Mouse (Mus musculus) brain, adult 2 months (tissue): Measurements from ENCODE around the gene Sp6.

ENCODE experiments used
- DNase-seq: peaks from one replicate; pipeline ENCODE4 v3.0.0; 2011; ENCODE audit warnings: low read depth, low spot score

Gene Sp6

GRCm38 (mm10) chr11:97013121-97013670 lies at the start of gene Sp6:
Gene Sp6 (plus strand): TSS chr11:97013394.
- no peak for DNase-seq

- DNase-seq = peak; percentile 92
Observed at GRCm38 (mm10) chr11:96963580-96963979, 49.6 kb upstream of the Sp6 start.

DNA sequence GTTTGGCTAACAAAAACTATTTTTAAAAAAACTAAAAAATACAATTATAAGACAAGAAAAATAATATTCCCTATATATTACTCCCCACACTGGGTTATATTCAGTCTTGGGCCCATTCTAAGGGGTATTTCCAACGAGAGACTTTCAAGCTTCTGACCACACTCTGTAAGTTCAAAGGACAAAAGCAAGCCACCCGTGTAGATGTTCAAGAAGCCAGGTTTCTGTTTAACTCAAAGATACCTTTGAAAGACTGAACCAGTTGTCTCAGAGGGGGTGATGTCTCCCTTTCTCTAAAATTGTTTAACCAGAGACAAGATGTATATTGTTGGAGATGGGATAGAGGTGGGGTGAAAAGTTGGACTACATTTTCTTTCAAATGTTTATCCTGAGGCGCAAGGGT lies 47.0 kb upstream of the Sp6 start:
- no peak for DNase-seq

DNA sequence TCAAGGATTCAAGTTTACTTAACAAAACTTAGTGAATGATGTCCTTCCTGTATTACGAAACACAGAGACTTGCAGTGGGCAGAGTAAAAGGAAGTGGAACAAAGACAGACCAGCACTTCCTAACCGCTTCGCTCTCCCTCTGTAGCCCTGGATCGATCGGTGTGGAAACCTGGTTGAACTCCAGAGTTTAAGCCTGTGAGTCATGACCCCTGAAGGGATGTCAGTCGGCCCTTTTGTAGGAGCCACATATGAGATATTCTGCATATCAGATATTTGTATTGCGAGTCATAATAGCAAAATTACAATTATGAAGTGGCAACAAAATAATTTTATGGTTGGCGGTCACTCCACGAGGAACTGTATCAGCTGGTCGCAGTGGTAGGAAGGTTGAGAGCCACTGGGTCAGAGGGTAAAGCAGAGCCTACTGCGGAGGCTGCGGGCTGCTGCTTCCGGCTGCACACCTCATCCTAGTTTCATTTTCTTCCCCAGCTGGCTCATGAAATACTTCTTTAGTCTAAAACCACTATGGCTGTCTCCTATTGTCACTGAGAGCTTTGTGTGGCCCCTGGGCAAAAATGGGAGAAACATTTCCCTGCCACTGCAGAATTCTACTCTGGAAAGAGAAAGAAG lies 46.2 kb upstream of the Sp6 start:
- DNase-seq = no peak

GRCm38 (mm10) chr11:96967544-96968269 lies 45.5 kb upstream of the Sp6 start:
- DNase-seq = no peak

DNA sequence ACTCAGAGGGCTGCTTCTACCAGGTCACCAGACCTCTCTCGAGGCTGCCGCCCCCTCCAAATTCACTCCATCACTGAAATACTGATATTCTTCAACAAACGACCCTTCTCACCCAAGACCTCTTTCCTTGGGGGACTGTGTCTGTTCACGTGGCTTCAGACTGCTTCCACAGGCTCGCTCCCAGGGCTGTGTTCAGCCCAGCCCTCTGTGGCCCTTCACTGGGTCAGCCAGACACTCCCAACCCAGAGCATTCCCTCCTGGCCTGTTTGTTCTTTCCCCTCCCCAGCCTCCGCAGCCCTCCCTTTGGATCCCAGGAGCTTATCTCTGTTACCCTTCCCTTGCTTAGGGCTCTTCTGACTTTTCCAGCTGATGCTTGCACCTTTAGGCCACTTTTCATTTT lies 44.7 kb upstream of the Sp6 start:
- no peak for DNase-seq

- no peak for DNase-seq
Observed at GRCm38 (mm10) chr11:96969280-96969722, 43.9 kb upstream of the Sp6 start.

GRCm38 (mm10) chr11:96969746-96970145 lies 43.4 kb upstream of the Sp6 start:
- DNase-seq = peak; percentile 91

GRCm38 (mm10) chr11:96970341-96970740 lies 42.9 kb upstream of the Sp6 start:
- no peak for DNase-seq

DNA sequence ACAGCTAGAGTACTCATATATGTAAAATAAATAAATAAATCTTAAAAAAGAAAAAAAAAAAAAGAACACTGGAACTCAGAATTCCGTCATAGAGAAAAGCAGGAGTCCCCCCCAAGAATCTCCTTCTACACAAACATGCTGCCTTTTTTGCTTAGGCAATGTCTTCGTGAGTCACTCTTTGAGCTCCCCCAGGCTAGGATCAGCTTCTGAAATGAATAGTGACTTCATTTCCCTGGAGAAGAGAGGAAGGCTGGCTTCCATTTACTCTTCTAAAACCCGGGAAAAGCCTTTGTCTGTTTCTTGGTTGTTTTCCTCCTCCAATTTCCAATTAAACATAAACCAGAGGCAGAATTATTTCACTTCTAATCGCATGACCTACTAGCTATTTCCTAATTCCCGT lies 40.3 kb upstream of the Sp6 start:
- DNase-seq = peak; percentile 53

- DNase-seq = peak; percentile 85
Observed at GRCm38 (mm10) chr11:96973426-96973964, 39.7 kb upstream of the Sp6 start.

GRCm38 (mm10) chr11:96974813-96975212 lies 38.4 kb upstream of the Sp6 start:
- no peak for DNase-seq

DNA sequence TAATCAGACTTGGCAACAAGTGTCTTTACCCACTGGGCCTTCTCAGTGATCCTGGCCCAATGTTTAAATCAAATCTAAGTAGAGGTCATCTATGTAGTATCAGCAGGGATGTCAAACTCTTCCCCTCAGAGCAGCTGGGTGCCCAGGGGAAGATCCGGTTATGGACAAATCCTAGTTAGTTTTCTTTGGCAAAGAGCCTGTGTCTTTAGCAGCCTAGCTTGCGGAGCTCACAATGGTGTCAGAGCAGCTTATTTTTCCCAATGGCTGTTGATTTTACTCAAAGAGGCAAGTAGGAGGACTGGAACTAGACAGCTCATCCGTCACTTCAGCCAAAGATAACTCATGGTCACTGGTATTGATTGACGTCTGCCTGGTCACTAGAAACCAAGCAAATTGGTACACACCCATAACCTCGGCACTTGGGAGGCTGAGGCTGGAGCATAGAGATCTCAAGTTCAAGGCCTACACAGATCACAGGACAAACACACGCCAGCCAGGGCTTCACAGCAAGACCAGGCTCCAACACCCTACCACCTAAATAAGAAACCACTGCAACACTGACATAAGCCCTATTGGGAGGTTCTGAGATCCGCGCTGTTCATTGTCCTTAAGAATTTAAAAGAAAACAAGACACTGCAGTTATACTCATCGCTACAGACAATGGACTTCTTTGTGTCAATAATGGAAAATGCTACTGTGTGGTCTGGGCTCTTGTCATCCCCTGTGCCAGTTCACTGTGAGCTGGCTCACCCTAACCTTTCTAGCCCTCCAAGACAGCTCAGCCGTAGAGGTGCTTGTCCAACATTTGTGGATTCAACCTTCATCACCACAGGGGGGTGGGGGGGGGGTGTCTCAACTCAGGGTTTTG lies 37.4 kb upstream of the Sp6 start:
- peak; percentile 41 for DNase-seq

DNA sequence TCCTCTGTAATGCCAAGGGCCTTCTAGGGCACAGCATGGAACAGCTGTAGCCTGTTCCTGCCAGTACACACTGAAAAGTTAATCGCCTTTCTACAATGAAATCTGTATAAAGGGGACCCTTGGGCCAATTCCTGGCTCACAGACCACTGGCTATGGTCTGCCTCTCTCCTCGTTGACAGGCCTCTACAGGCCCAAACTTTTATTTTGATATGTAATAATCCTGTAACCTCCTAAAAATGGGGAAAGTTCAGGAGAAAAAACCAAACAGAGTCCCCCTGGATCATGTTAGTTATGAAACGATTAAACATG lies 36.9 kb upstream of the Sp6 start:
- DNase-seq = no peak

GRCm38 (mm10) chr11:96976911-96977591 lies 36.1 kb upstream of the Sp6 start:
- DNase-seq = peak; percentile 92

DNA sequence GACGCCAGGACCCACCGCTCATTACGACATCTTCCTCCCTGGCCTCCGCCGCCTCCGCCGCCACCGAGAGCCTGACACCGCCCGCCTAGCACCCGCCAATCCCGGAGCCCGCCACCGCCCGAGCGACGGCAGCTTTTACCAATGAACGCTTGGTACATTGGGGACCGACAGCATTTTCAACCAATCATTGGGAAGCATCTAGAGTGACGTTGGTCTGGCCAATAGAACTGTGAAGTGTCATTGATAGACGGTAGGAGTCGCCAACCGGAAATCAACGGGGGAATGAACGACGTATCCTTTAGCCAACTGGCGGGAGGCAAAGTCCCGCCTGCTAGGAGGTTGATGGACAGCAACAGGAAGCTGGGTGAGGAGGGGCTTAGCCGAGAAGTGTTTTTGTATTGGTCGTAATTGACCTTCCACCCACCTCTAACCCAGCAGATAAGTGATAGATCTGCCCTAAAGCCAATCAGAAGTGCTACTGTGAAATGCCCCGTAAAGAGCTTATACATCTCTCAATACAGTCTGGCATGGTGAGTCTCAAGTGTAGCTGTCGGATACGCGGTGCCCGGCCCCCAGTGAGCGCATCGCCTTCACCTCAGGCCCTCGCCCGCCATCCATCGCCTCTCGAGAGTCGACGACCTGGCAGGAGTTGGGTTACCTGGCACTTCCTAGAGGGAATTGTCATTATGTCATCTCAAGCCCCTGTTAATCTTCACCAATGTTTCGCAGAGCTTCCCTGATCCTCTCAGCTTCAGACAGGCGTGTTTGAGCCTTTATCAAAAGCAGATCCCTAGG lies 35.4 kb upstream of the Sp6 start:
- DNase-seq = peak; percentile 100

- DNase-seq = no peak
Observed at GRCm38 (mm10) chr11:96978401-96979246, 34.6 kb upstream of the Sp6 start.

GRCm38 (mm10) chr11:96979329-96979728 lies 33.9 kb upstream of the Sp6 start:
- no peak for DNase-seq

GRCm38 (mm10) chr11:96980021-96980420 lies 33.2 kb upstream of the Sp6 start:
- no peak for DNase-seq

DNA sequence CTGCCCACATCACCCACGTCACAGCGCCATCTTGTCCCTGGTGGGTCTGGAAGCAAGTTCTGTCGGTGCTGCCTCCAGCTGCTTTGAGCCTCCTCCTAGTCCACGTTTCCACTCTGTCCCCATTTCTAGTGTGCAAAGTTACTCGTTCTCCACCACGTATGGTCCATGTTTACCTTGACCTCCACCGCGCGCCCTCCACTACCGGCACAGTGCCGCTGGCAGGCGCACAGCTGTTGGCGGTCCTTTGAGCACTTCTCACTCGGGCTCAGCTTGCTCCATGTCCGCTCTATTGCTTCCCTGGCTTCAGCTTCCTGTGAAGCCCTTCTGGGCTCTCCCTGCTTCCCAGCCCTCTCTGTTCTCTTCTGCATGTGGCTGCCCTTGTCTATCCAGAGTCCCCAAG lies 31.7 kb upstream of the Sp6 start:
- no peak for DNase-seq
